Mouse (Mus musculus): ENCODE results near the gene Fxyd1. TPM values are rescaled to one million over a fixed set of nuclear protein-coding genes. Genes with fewer than 3 reads are reported as not detected.

The Fxyd1 gene
- 10 to 100 TPM; 75.9 to 86.2 TPM for total RNA-seq (2021)

- intact Hi-C loops (cut with DNase I) = no loop called here
Measured at GRCm38 (mm10) chr7:31057071-31057470, at the start of gene Fxyd1. Fxyd1 (minus strand) TSS chr7:31057199.

DNA sequence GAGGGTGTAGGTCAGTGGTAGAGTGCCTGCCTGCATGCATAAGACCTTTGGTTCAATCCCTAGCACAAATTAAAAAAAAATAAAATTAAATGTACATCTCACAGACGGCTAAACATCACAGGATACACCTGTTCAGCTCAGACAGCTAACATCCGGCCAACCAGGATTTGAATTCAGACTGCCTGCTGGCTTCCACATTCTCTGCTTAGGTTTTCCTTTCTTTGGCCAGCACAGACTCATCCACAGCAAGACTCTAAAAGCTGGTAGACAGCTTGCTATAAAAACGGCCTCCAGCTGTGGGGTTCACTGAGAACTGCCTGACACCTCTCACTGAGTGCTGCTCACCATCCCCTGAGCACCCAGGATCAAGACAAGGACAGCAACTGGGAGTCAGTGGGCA is 49.2 kb upstream of the Fxyd1 start:
- DNase-seq (ENCODE audit: low spot score in 2 of 2) = no peak
- intact Hi-C loops (cut with DNase I) = no loop called here

More at GRCm38 (mm10) chr7:31057071-31057470, at the start of gene Fxyd1:
- no peak for DNase-seq (ENCODE audit: low spot score in 2 of 2)

- peak; percentile 67 to 69 for DNase-seq (ENCODE audit: low spot score in 2 of 2)
- intact Hi-C loops (cut with DNase I) = no loop called here
Measured at GRCm38 (mm10) chr7:31105061-31105768, 48.2 kb upstream of the Fxyd1 start.

DNA sequence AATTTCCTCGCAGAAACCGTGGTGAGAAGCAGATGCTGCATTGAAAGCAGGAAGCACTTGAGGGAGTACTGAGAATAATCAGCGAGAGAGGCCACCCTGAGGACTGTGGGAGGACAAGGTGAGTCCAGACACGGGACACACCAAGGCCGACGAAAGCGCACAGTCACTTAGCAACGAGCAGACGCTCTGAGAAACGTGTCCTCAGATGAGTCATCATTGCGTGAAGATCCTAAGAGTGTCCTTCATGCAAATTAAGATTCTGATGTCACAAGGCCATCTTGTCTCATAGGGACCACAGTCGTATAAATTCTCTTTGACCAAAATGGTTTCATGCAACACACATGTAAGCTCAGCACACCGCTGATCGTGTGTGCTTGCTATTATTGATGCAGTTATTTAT is 43.8 kb upstream of the Fxyd1 start:
- intact Hi-C loops (cut with DNase I) = no loop called here
- DNase-seq (ENCODE audit: low spot score in 2 of 2) = no peak

DNA sequence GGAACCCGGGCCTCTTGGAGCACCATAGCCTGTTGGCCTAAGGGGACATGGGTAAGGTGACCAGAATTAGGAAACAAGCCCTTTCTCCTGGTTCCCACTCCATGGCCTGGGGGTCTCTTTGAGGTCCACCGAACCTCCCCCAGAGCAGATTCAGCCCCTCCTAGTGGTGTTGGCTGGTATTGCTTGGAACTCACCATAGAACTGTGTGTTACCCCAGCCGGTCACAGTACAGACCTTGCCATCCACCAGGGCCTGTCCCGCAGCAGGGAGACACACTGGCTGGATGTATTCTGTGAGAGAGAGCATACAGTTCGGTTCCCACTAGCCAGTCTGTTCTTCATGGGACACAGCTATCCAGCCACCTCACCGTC is 42.6 kb upstream of the Fxyd1 start:
- intact Hi-C loops (cut with DNase I) = loop anchor here (5.0 kb wide), 1 partner anchor 142 kb away; the partner anchor contains the start of gene Usf2
- no peak for DNase-seq (ENCODE audit: low spot score in 2 of 2)

DNA sequence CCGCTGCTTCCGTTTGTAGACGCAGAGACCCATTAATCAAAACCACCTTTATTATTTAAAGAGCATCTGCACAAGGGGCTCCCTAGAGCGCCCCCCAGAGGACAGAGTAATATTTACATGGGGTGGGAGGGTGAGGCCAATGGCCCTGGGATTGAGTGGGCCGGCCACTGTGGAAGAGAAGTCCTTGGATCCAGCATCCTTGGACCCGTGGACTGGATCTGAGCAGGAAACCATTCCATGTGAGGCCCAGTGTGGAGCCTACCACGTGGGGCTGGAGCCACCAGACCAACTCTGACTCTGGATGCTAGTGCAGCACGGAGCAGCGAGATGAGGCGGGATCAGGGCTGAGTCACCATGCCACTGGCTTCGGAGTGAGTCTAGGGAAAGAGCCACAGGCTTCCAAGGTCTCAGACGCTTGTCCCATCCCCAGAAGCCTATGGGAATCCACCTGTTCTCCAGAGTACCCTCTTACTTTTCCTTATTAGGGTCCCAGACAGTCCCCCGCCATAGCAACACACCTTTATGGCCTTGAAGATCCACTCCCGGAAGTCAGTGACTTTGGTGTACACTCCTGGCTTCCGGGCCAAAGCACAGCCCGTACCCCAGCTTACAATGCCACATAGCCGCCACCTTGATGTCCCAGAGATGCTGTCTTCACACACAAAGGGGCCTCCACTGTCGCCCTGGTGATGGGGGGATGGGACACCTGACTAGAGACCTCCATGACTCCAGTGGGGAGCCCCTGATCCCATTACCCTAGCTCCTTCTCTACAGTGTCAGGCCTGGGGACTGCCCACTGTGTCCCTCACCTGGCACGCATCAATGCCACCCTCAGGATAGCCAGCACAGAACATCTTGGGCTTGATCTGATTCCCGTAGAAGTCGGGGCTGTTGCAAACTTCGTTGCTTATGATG is 42.0 kb upstream of the Fxyd1 start:
- DNase-seq (ENCODE audit: low spot score in 2 of 2) = no peak
- intact Hi-C loops (cut with DNase I) = loop anchor here (5.0 kb wide), 1 partner anchor 142 kb away; the partner anchor contains the start of gene Usf2

GRCm38 (mm10) chr7:31097583-31098248 is 40.7 kb upstream of the Fxyd1 start:
- intact Hi-C loops (cut with DNase I) = loop anchor here (5.0 kb wide), 1 partner anchor 140 kb away; the partner anchor contains the start of gene Usf2

DNA sequence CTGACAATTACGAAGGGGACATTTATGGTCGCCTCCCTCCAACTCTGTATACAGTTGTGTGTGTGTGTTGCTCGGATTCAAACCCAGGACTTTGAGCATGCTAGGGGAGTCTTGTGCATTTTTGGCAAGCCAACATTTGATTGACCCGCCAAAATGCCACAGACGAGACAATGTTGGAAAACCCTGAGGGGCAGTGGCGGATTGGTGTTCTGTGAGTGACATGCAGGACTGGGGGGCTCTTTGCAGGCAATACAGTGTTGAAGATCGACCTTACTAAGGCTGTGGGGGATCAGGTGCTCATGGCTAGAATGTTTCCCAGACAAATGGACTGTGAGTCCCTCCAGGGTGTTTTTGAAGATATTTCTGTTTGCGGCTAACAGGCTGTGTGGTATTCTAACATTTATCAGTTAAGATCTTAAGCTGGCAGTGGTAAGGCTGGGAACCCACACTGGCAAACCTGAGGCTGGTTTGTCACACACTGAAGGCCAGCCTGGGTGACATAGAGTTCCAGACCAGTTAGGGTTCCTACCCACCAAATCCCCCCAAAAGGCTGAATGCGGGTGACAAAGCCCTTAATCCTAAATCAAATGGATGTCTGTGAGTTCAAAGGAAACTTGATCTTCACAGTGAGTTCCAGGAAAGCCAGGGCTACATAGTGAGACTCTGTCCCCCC is 40.0 kb upstream of the Fxyd1 start:
- intact Hi-C loops (cut with DNase I) = loop anchor here (1.0 to 5.0 kb wide), 2 partner anchors 38 to 140 kb away; partner anchors contain the start of genes Lgi4 and Usf2
- no peak for DNase-seq (ENCODE audit: low spot score in 2 of 2)

More at GRCm38 (mm10) chr7:31097583-31098248, 40.7 kb upstream of the Fxyd1 start:
- DNase-seq (ENCODE audit: low spot score in 2 of 2) = peak; percentile 86 to 87

DNA sequence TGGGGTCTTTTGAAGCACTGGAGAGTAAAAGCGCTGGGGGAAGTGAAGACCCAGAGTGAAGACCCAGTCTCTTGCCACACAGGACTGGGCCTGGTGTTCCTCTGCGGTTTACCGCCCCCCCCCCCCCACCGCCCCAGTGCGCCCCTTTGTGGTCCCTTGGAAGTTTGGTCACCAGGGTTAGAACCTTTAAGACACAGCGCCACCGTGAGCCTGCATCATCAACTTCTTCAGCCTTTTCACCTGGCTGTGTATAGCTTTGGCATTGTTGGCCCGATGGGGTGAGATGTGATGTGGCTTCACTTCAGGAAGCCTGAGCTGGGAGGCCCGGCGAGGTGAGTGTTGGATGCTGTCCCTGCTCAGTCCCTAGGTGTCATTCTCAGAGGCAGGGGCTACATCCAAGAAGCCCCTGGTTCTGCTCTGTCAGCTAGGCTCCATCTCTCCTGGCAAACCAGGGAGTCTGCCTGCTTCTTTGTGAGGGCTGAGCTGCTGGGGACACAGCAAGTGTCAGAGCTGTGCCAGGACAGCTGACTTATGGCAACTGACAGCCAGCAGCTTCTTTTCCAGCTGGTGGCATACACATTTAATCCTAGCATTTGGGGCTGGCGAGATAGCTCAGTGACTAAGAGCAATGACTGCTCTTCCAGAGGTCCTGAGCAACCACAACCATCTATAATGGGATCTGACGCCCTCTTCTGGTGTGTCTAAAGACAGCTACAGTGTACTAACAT is 37.9 kb upstream of the Fxyd1 start:
- intact Hi-C loops (cut with DNase I) = loop anchor here (5.0 kb wide), 1 partner anchor 138 kb away; the partner anchor contains the start of gene Usf2
- no peak for DNase-seq (ENCODE audit: low spot score in 2 of 2)

DNA sequence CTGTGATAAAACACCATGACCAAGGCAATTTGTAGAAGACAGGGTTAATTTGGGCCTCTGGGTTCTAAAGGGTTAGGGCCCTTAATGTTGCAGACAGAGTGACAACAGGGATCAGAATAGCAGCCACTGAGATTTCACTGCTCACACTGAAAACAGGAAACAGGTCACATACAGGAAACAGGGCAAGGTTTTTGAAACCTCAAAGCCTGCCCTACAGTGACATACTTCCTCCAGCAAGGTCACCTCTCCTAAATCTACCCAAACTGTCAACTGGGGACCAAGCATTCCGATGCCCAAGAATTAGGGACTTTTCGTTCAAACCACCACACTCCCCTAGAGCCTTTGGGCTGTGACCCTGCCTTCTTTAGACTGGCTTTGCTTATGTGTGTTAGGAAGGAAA is 32.7 kb upstream of the Fxyd1 start:
- intact Hi-C loops (cut with DNase I) = no loop called here
- DNase-seq (ENCODE audit: low spot score in 2 of 2) = no peak

GRCm38 (mm10) chr7:31088206-31088605 is 31.2 kb upstream of the Fxyd1 start:
- intact Hi-C loops (cut with DNase I) = no loop called here
- DNase-seq (ENCODE audit: low spot score in 2 of 2) = no peak

- DNase-seq (ENCODE audit: low spot score in 2 of 2) = no peak
- intact Hi-C loops (cut with DNase I) = no loop called here
Measured at GRCm38 (mm10) chr7:31087262-31087661, 30.3 kb upstream of the Fxyd1 start.

DNA sequence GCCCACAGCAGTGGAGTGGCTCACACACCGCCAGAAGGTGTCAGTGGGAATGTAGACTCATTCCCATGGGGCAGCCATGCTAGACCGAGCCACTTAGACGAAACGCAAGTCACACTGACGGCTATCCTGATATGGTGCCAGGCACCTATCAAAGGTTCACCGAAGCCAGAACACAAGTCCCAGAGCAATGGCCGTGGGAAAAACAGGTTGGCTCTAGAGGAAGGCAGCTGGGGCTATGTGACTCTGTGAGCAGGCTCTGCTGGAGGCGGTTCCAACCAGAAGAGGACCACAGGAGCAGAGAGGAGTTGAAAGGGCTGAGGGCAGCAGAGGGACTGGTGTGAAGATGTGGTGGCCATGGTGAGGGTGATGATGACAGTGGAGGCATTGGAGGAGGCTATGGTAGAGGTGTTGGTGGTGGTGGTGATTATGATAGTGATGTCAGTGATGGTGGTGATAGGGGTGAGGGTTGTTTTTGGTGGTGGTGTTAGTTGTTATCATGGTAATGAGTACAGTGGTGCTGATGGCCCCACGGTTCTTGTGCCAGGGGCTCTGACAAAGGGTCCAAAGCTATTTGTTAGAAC is 29.3 kb upstream of the Fxyd1 start:
- no peak for DNase-seq (ENCODE audit: low spot score in 2 of 2)
- intact Hi-C loops (cut with DNase I) = no loop called here

DNA sequence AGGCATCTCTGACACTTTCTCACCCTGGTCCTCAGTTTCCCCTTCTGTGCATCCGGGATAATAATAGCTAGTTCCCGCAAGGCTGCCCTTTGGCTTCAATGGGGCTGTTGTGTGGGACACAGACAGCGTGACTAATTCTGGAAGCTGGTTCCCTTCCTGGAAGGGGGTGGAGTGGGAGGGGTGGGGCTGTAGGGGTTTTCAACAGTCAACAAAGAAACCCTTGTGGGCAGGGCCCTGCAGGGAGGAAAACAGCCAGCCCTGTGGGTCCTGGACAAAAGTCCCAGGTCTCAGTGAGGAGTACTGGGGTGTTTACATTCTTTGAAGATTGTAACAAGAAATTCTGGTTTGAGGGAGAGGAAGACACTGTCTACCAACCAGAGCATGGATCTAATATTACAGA is 28.2 kb upstream of the Fxyd1 start:
- DNase-seq (ENCODE audit: low spot score in 2 of 2) = no peak

GRCm38 (mm10) chr7:31084140-31084539 is 27.1 kb upstream of the Fxyd1 start:
- intact Hi-C loops (cut with DNase I) = no loop called here
- no peak for DNase-seq (ENCODE audit: low spot score in 2 of 2)

More for the DNA sequence above, 28.2 kb upstream of the Fxyd1 start:
- intact Hi-C loops (cut with DNase I) = no loop called here

GRCm38 (mm10) chr7:31082831-31083588 is 26.0 kb upstream of the Fxyd1 start:
- intact Hi-C loops (cut with DNase I) = no loop called here
- DNase-seq (ENCODE audit: low spot score in 2 of 2) = no peak

DNA sequence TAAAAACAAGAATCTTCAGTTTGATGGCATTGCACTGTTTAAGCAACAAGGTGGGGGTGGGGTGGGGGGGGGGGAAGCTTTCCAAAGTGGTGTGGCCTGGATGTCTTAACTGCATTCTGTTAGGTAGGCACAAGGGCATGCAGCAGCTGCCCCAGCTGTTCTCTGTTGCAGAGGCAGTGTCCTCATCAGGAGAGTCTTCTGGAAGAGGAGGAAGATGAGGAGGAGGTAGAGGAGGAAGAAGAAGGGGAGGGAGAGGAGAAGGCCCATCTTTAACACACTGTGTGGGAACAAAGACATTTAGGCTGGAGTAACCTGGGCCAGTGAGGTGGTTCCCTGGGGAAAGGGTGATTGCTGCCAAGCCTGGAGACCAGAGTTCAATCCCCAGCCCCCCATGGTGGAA is 25.1 kb upstream of the Fxyd1 start:
- intact Hi-C loops (cut with DNase I) = no loop called here
- no peak for DNase-seq (ENCODE audit: low spot score in 2 of 2)

- no peak for DNase-seq (ENCODE audit: low spot score in 2 of 2)
- intact Hi-C loops (cut with DNase I) = no loop called here
Measured at GRCm38 (mm10) chr7:31081106-31081505, 24.1 kb upstream of the Fxyd1 start.
